Mouse (Mus musculus) B cell, adult 62 days (primary cell): ENCODE data around the gene Hmga2. TPM values are rescaled to one million over a fixed set of nuclear protein-coding genes. Genes with fewer than 3 reads are reported as not detected.

Experiments used
- total RNA-seq: library from RNA; stranded (reverse); gene quantifications from 4 replicates; pipeline ENCODE4 v1.2.4, GENCODE M21; 2023

The Hmga2 gene
- total RNA-seq, result 0.21 to 0.28 TPM (median 0.24 TPM) in 3 of 4 replicates, not detected in the other

GRCm38 (mm10) chr10:120475601-120476515, at the start of gene Hmga2:
Gene Hmga2 (minus strand): TSS chr10:120476469.

Other genes with a start within 250 kb of the Hmga2 start
- 39.8 to 50.9 TPM (median 47.6 TPM) in 4 replicates for gene Llph, start 249.4 kb downstream of the Hmga2 start, total RNA-seq